Mouse (Mus musculus) neutrophil, adult 59 days (primary cell): ENCODE measurements around the gene Pafah1b1. TPM values are rescaled to one million over a fixed set of nuclear protein-coding genes. Genes with fewer than 3 reads are reported as not detected.

Experiments
- total RNA-seq, 2 experiments: library from RNA; stranded (reverse); gene quantifications; 1 replicate in 1 of 2; 2 replicates in 1 of 2; pipeline ENCODE4 v1.2.4; 2023

Pafah1b1 gene
- total RNA-seq: 10 to 100 TPM; 93.4 to 97.4 TPM

GRCm38 (mm10) chr11:74724235-74724791, at the start of gene Pafah1b1:
Gene Pafah1b1 (minus strand): TSS chr11:74724670.

GRCm38 (mm10) chr11:74770595-74771207, 46.2 kb upstream of the Pafah1b1 start, which contains the start of gene Mettl16:
Gene Mettl16 (plus strand): TSS chr11:74770830.

GRCm38 (mm10) chr11:74649095-74649646, 75.3 kb downstream of the Pafah1b1 start, which contains the start of gene Cluh:
Gene Cluh (plus strand): TSS chr11:74649495.

Other genes starting within 250 kb of the Pafah1b1 start
- gene Rap1gap2, start 113.8 kb downstream of the Pafah1b1 start, total RNA-seq: 10 to 100 TPM; 95.5 to 97.9 TPM
- gene Ccdc92b, start 105.1 kb downstream of the Pafah1b1 start, total RNA-seq: under 1 TPM; 0.11 to 0.24 TPM
- 10 to 100 TPM; 16.1 to 19.1 TPM for gene Cluh, start 75.2 kb downstream of the Pafah1b1 start, total RNA-seq
- gene Mettl16, start 46.2 kb upstream of the Pafah1b1 start, total RNA-seq: 10 to 100 TPM in 1 of 2 experiments, 1 to 10 TPM in 1; 9.8 to 11.2 TPM
- gene Mnt, start 106.2 kb upstream of the Pafah1b1 start, total RNA-seq: 10 to 100 TPM; 37.9 to 57.4 TPM
- gene Sgsm2, start 172.4 kb upstream of the Pafah1b1 start, total RNA-seq: 1 to 10 TPM; 1.4 to 2.1 TPM
- 10 to 100 TPM; 12.3 to 13.3 TPM for gene Tsr1, start 173.4 kb upstream of the Pafah1b1 start, total RNA-seq
- 10 to 100 TPM; 23.8 to 24.7 TPM for gene Smg6, start 201.2 kb upstream of the Pafah1b1 start, total RNA-seq
- 1 to 10 TPM; 5.7 to 7.2 TPM for gene Srr, start 201.3 kb upstream of the Pafah1b1 start, total RNA-seq